Mouse (Mus musculus) hindbrain, embryonic 15.5 days (tissue): ENCODE measurements around the gene Grid2ip. TPM values are rescaled to one million over a fixed set of nuclear protein-coding genes. Genes with fewer than 3 reads are reported as not detected.
"Not testable (repeated sequence)": the region's sequence is repeated elsewhere in the genome, so short reads cannot be mapped to it uniquely, and the experiment has no call there.

Experiments
- ATAC-seq: fragments of 200-750 bp; cut with Nextera tagmentation; 2 replicates; pipeline ENCODE4 v1.8.0; 2017; ENCODE audit warnings: low read depth, moderate number of reproducible peaks, moderate TSS enrichment; ENCODE audit not compliant: low FRiP score
- H3K27ac ChIP-seq: fragments of 300-500 bp; sonication (generic); replicated peaks from 2 replicates; pipeline ENCODE4 v1.5.1; 2015; ENCODE audit warnings: mild to moderate bottlenecking, inconsistent platforms
- H3K27me3 ChIP-seq: fragments of 300-500 bp; sonication (generic); 2 replicates; pipeline ENCODE4 v1.6.1; 2015; ENCODE audit warnings: control low read depth, inconsistent platforms
- H3K36me3 ChIP-seq: fragments of 300-500 bp; sonication (generic); 2 replicates; pipeline ENCODE4 v1.6.1; 2015; ENCODE audit warnings: control low read depth, inconsistent platforms
- H3K4me1 ChIP-seq: fragments of 300-500 bp; sonication (generic); replicated peaks from 2 replicates; pipeline ENCODE4 v1.6.1; 2015; ENCODE audit warnings: control low read depth, inconsistent platforms
- H3K4me2 ChIP-seq: fragments of 300-500 bp; sonication (generic); 2 replicates; pipeline ENCODE4 v1.6.1; 2015; ENCODE audit warnings: moderate library complexity, mild to moderate bottlenecking, inconsistent platforms
- H3K4me3 ChIP-seq: fragments of 300-500 bp; sonication (generic); 2 replicates; pipeline ENCODE4 v1.5.1; 2015; ENCODE audit warnings: mild to moderate bottlenecking, inconsistent platforms
- H3K9ac ChIP-seq: fragments of 300-500 bp; sonication (generic); 2 replicates; pipeline ENCODE4 v1.6.1; 2015; ENCODE audit warnings: inconsistent platforms
- H3K9me3 ChIP-seq: fragments of 300-500 bp; sonication (generic); 2 replicates; pipeline ENCODE4 v1.6.1; 2016; ENCODE audit warnings: control low read depth, inconsistent platforms
- WGBS: fragments of 180-500 bp; shearing (Covaris S2); methylation state at CpG from one replicate; pipeline ENCODE4 v1.1.7; 2015; 5-methylcytosine and 5-hydroxymethylcytosine counted together
- polyA plus RNA-seq: library from polyadenylated mRNA; unstranded; fragments of >200 nt; fragmentation: Nextera tagmentation; extraction: Ambion mirVana; gene quantifications from 2 replicates; pipeline ENCODE4 v1.2.1, GENCODE M21; 2015

Gene Grid2ip
- polyA plus RNA-seq, 1 experiment from 2014 or later, result 0.48 TPM

DNA sequence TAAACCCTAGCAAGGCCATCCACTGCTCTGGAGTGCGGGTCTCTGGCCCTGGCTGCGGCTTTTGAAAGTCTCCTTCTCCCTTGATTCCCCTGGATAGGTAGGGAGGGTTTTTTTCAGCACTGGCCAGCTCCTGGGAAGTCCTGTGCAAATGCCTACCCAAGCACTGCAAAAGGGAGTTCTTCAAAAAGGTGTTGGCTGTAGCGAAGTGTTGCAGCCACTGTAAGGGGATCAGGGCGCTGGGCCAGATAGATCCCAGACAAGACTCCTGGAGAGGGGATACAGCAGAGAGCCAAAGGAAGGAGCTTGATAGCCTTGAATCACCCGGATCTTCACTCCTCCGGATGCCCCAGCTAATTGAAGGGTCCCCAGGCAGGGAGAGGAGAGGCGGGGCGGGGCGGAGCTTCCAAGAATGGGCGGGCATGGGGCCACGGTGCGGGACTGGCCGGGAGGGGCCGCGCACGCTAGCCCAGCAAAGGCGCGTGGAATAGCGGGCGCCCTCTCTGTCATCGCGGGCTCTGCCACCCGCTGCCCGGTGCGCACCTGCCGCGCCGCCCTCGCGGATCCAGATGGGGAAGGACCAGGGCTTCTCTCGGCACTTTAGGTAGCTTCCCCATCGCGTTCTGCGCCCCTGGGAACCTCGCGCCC lies 12.6 kb downstream of the Grid2ip start:
- peaks cover 22% of the 10 kb centered on the region for H3K4me1 ChIP-seq
- WGBS, result under 1% methylated on average over 34 of the region's 36 CpGs
- ATAC-seq, result no peak

GRCm38 (mm10) chr5:143370416-143371145 lies 13.4 kb downstream of the Grid2ip start:
- Histone ChIP-seq H3K4me2 (peak overlapping the region; percentile 61), H3K36me3 (no peaks in the 10 kb centered on the region), H3K27me3 (peaks cover 79% of the 10 kb centered on the region), H3K27ac (no peak overlapping the region), H3K9me3 (no peaks in the 10 kb centered on the region), H3K9ac (no peak overlapping the region), H3K4me1 (peaks cover 21% of the 10 kb centered on the region), H3K4me3 (peak overlapping the region; percentile 35)
- WGBS, result 19% methylated on average over 17 of the region's 17 CpGs
- ATAC-seq, result no peak

More for the DNA sequence above, 12.6 kb downstream of the Grid2ip start:
- peak overlapping the region; percentile 61 for H3K4me2 ChIP-seq
- peak overlapping the region; percentile 35 for H3K4me3 ChIP-seq
- H3K9me3 ChIP-seq, result no peaks in the 10 kb centered on the region
- H3K36me3 ChIP-seq, result no peaks in the 10 kb centered on the region
- H3K27me3 ChIP-seq, result peaks cover 80% of the 10 kb centered on the region
- H3K9ac ChIP-seq, result peak overlapping the region; percentile 20; the same call in 1 of the 2 replicates
- no peak overlapping the region for H3K27ac ChIP-seq

GRCm38 (mm10) chr5:143371146-143371510 lies 14.0 kb downstream of the Grid2ip start:
- peaks cover 74% of the 10 kb centered on the region for H3K27me3 ChIP-seq
- WGBS, result 46% methylated on average over 4 of the region's 4 CpGs
- H3K9me3 ChIP-seq, result no peaks in the 10 kb centered on the region
- H3K36me3 ChIP-seq, result no peaks in the 10 kb centered on the region
- H3K4me2 ChIP-seq, result no peak overlapping the region
- no peak for ATAC-seq
- no peak overlapping the region for H3K4me3 ChIP-seq
- H3K27ac ChIP-seq, result no peak overlapping the region
- H3K9ac ChIP-seq, result no peak overlapping the region
- peaks cover 21% of the 10 kb centered on the region for H3K4me1 ChIP-seq

DNA sequence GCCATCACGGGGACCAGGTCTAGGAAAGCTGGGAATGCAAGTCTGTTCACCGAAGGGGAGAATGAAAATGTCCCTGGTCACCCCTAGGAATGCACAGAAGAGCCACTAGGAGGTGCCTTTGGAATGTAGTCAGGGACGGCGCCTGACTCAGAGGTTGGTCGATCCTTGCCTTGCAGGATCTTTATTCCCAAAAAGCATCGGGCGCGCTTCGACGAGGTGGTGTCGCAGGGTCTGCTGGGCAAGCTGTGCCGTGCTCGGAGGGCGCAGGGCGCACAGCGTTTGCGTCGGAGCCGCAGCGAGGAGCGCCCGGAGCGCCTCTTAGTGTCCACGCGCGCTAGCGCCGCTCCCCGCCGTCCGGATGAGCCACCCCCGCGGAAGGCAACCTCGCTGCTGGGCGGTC lies 15.7 kb downstream of the Grid2ip start:
- Histone ChIP-seq H3K9me3 (no peaks in the 10 kb centered on the region), H3K36me3 (no peaks in the 10 kb centered on the region), H3K27ac (no peak overlapping the region), H3K27me3 (peaks cover 66% of the 10 kb centered on the region), H3K9ac (peak overlapping the region; percentile 35), H3K4me1 (peaks cover 21% of the 10 kb centered on the region), H3K4me2 (peak overlapping the region; percentile 68), H3K4me3 (peak overlapping the region; percentile 37)
- WGBS, result 1% methylated on average over 35 of the region's 35 CpGs
- peak; percentile 27; the same call in 1 of the 2 replicates for ATAC-seq

- H3K4me2 ChIP-seq, result peak overlapping the region; percentile 46
- no peak overlapping the region for H3K9ac ChIP-seq
- no peaks in the 10 kb centered on the region for H3K36me3 ChIP-seq
- peaks cover 42% of the 10 kb centered on the region for H3K27me3 ChIP-seq
- H3K4me1 ChIP-seq, result peaks cover 12% of the 10 kb centered on the region
- no peak overlapping the region for H3K27ac ChIP-seq
- 11% methylated on average over 21 of the region's 21 CpGs for WGBS
- H3K4me3 ChIP-seq, result peak overlapping the region; percentile 20
- no peaks in the 10 kb centered on the region for H3K9me3 ChIP-seq
- ATAC-seq, result no peak; the same call in 1 of the 2 replicates
Observed at GRCm38 (mm10) chr5:143375242-143375641, 18.1 kb downstream of the Grid2ip start.

DNA sequence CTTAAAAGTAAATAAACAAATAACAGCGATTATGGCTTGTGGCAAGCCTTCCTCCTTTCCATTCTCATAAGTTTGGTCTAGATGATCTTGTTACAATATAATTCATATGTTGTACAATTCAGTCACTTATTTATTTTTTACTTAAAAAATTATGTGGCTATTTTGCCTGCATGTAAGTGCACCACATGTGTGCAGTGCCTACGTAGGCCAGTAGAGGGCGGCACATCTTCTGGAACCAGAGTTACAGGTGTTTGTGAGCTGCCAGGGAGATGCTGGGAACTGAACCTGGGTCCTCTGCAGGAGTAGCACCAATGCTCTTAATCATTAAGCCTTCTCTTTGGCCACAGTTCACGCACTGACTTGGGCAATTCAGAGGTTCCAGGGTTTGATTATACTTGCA lies 19.0 kb downstream of the Grid2ip start:
- Histone ChIP-seq H3K9ac (no peak overlapping the region), H3K36me3 (no peaks in the 10 kb centered on the region), H3K4me2 (no peak overlapping the region), H3K4me3 (no peak overlapping the region), H3K27ac (no peak overlapping the region), H3K9me3 (no peaks in the 10 kb centered on the region), H3K27me3 (peaks cover 33% of the 10 kb centered on the region), H3K4me1 (peaks cover 6% of the 10 kb centered on the region)
- ATAC-seq, result no peak
- WGBS, result 85% methylated on average over 4 of the region's 4 CpGs

GRCm38 (mm10) chr5:143386797-143387621 lies 29.9 kb downstream of the Grid2ip start:
- 8% methylated on average over 39 of the region's 39 CpGs for WGBS
- peak; percentile 75 for ATAC-seq
- Histone ChIP-seq H3K4me3 (peak overlapping the region; percentile 42), H3K27me3 (peaks cover 22% of the 10 kb centered on the region), H3K36me3 (no peaks in the 10 kb centered on the region), H3K9ac (peak overlapping the region; percentile 18; the same call in 1 of the 2 replicates), H3K9me3 (no peaks in the 10 kb centered on the region), H3K4me2 (peak overlapping the region; percentile 91), H3K27ac (no peak overlapping the region), H3K4me1 (peaks cover 8% of the 10 kb centered on the region)

- no peak overlapping the region for H3K4me2 ChIP-seq
- 0 out of 2 replicates have a peak, but pooled peaks cover under 1% of the 10 kb centered on the region for H3K27me3 ChIP-seq
- no peak overlapping the region for H3K27ac ChIP-seq
- WGBS, result 82% methylated on average over 7 of the region's 7 CpGs
- H3K4me3 ChIP-seq, result no peak overlapping the region
- no peak overlapping the region for H3K9ac ChIP-seq
- no peaks in the 10 kb centered on the region for H3K9me3 ChIP-seq
- no peaks in the 10 kb centered on the region for H3K36me3 ChIP-seq
- no peaks in the 10 kb centered on the region for H3K4me1 ChIP-seq
- ATAC-seq, result no peak
Observed at GRCm38 (mm10) chr5:143394184-143394583, 37.0 kb downstream of the Grid2ip start.

DNA sequence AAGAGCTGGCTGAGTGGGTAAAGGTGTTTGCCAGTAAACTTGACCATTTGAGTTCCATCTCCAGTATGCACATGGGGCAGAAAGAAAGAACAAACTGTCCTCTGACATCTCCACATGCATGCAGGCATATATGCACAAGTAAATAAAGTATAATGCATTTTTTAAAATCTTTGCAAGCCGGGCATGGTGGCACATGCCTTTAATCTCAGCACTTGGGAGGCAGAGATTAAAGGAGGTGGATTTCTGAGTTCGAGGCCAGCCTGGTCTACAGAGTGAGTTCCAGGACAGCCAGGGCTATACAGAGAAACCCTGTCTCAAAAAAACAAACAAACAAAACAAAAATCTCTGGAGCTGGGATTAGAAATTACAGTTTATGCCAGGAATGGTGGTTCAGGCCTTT lies 37.8 kb downstream of the Grid2ip start:
- H3K4me3 ChIP-seq, H3K4me1 ChIP-seq, H3K9ac ChIP-seq, ATAC-seq, H3K27ac ChIP-seq, H3K9me3 ChIP-seq, H3K27me3 ChIP-seq, H3K4me2 ChIP-seq, H3K36me3 ChIP-seq: not testable (repeated sequence)
- WGBS, result 90% methylated on average over 2 of the region's 2 CpGs

GRCm38 (mm10) chr5:143395649-143396048 lies 38.5 kb downstream of the Grid2ip start:
- H3K27me3 ChIP-seq, result no peaks in the 10 kb centered on the region
- no peak overlapping the region for H3K27ac ChIP-seq
- H3K4me1 ChIP-seq, result no peaks in the 10 kb centered on the region
- H3K9ac ChIP-seq, result no peak overlapping the region
- H3K4me3 ChIP-seq, result no peak overlapping the region
- no peaks in the 10 kb centered on the region for H3K36me3 ChIP-seq
- 48% methylated on average over 2 of the region's 2 CpGs for WGBS
- no peak for ATAC-seq
- no peak overlapping the region for H3K4me2 ChIP-seq
- H3K9me3 ChIP-seq, result no peaks in the 10 kb centered on the region

DNA sequence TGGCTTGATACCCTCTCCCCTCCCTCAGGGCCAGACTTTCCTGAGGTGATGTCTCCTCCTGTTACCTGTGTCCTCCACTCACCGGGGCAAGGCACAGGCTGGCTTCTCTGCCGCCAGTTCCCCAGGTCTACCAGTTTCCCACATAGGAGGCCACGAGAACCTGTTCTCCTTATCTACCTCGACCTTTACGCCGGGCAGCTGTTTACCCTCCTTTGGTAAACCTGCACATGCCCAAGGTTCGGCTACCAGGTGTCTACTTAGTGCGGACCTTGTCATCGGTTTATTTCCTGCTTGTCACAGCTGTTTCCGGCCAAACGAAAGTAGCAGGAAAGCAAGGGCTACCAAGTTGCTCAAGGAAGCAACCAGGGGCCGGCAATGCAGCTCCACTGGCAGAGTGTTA lies 43.4 kb downstream of the Grid2ip start:
- Histone ChIP-seq H3K4me2 (no peak overlapping the region), H3K4me1 (peaks cover 24% of the 10 kb centered on the region), H3K9ac (no peak overlapping the region), H3K4me3 (no peak overlapping the region), H3K9me3 (no peaks in the 10 kb centered on the region), H3K27ac (no peak overlapping the region), H3K36me3 (no peaks in the 10 kb centered on the region), H3K27me3 (no peaks in the 10 kb centered on the region)
- ATAC-seq, result no peak
- 89% methylated on average over 12 of the region's 12 CpGs for WGBS

DNA sequence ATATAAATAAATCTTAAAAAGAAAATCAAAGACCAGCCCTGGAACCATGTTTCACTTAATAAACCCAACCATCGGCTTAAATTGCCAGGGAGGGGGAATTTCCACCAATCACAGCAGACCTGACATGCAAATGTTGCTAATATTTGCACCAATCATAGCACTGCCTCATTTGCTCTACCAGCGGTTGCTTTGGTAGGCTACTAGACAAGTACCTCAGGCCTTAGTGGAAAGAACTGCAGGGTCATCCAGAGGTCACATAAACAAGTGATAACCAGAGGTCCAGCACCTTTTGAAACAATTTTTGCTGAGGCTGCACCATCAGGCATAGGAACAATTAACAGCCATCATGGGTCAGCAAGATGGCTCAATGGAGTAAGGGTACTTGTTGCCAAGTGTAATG lies 44.4 kb downstream of the Grid2ip start:
- no peaks in the 10 kb centered on the region for H3K9me3 ChIP-seq
- H3K4me1 ChIP-seq, result peaks cover 29% of the 10 kb centered on the region
- H3K4me3 ChIP-seq, result no peak overlapping the region
- no peak overlapping the region for H3K27ac ChIP-seq
- H3K9ac ChIP-seq, result no peak overlapping the region
- no peaks in the 10 kb centered on the region for H3K27me3 ChIP-seq
- H3K4me2 ChIP-seq, result no peak overlapping the region
- no peak for ATAC-seq
- H3K36me3 ChIP-seq, result no peaks in the 10 kb centered on the region
- 74% methylated on average over 2 of the region's 2 CpGs for WGBS
